Mouse (Mus musculus) limb, embryonic 14.5 days (tissue): ENCODE results near the gene Ppm1n. TPM values are rescaled to one million over a fixed set of nuclear protein-coding genes. Genes with fewer than 3 reads are reported as not detected.
A peak's percentile ranks its signal among the peaks of the same experiment; 100 is the strongest.

Experiments
- ATAC-seq: fragments of 200-750 bp; cut with Nextera tagmentation; 2 replicates; pipeline ENCODE4 v1.8.0; 2017; ENCODE audit warnings: low read depth, moderate number of reproducible peaks, moderate TSS enrichment; ENCODE audit not compliant: low FRiP score
- DNase-seq: peaks from one replicate; pipeline ENCODE4 v3.0.0-alpha.2; 2015; ENCODE audit warnings: low spot score
- H3K27ac ChIP-seq: fragments of 300-500 bp; sonication (generic); replicated peaks from 2 replicates; pipeline ENCODE4 v1.5.1; 2014; ENCODE audit warnings: low read depth, mild to moderate bottlenecking, low read length, moderate library complexity, mixed read lengths
- H3K27me3 ChIP-seq: fragments of 300-500 bp; sonication (generic); 2 replicates; pipeline ENCODE4 v1.6.1; 2014; ENCODE audit warnings: low read length, mixed read lengths; ENCODE audit not compliant: control insufficient read depth, insufficient read depth
- H3K36me3 ChIP-seq: fragments of 300-500 bp; sonication (generic); 2 replicates; pipeline ENCODE4 v1.6.1; 2014; ENCODE audit warnings: mild to moderate bottlenecking, low read length, moderate library complexity, mixed read lengths; ENCODE audit not compliant: control insufficient read depth, insufficient read depth
- H3K4me1 ChIP-seq: fragments of 300-500 bp; sonication (generic); 2 replicates; pipeline ENCODE4 v1.6.1; 2014; ENCODE audit warnings: antibody characterized with exemption, low read length, mixed read lengths; ENCODE audit not compliant: control insufficient read depth, insufficient read depth
- H3K4me2 ChIP-seq: fragments of 300-500 bp; sonication (generic); replicated peaks from 2 replicates; pipeline ENCODE4 v1.6.1; 2014; ENCODE audit warnings: low read depth, mild to moderate bottlenecking, low read length, moderate library complexity; ENCODE audit not compliant: severe bottlenecking
- H3K4me3 ChIP-seq: fragments of 300-500 bp; sonication (generic); replicated peaks from 2 replicates; pipeline ENCODE4 v1.5.1; 2014; ENCODE audit warnings: low read length
- H3K9ac ChIP-seq: fragments of 300-500 bp; sonication (generic); 2 replicates; pipeline ENCODE4 v1.6.1; 2014; ENCODE audit warnings: mild to moderate bottlenecking, low read depth, low read length, moderate library complexity; ENCODE audit not compliant: severe bottlenecking
- H3K9me3 ChIP-seq: fragments of 300-500 bp; sonication (generic); 2 replicates; pipeline ENCODE4 v1.6.1; 2016; ENCODE audit warnings: low read length; ENCODE audit not compliant: control insufficient read depth
- POLR2A ChIP-seq: fragments of 200-500 bp; IDR thresholded peaks from 2 replicates; pipeline ENCODE4 v1.8.0; 2012; ENCODE audit warnings: inconsistent platforms, mild to moderate bottlenecking, moderate library complexity, borderline replicate concordance; ENCODE audit not compliant: insufficient read depth, insufficient read length; ENCODE audit errors: extremely low read depth
- WGBS: fragments of 180-500 bp; shearing (Covaris S2); extraction: QIAGEN DNeasy Blood & Tissue Kit; methylation state at CpG from one replicate; pipeline ENCODE4 v1.1.7; 2014; 5-methylcytosine and 5-hydroxymethylcytosine counted together
- polyA plus RNA-seq, 2 experiments: library from polyadenylated mRNA; depleted of rRNA in 1 of 2; stranded (reverse) in 1 of 2; unstranded in 1 of 2; fragments of >200 nt; fragmentation: Nextera tagmentation in 1 of 2; extraction: Ambion mirVana in 1 of 2; gene quantifications; 2 replicates each; pipeline versions ENCODE4 v1.2.1 to v1.2.3; 2012 to 2014

Gene Ppm1n
- polyA plus RNA-seq, 2 experiments: not detected

GRCm38 (mm10) chr7:19269721-19270441 lies 10.0 kb downstream of the Ppm1n start:
- Histone ChIP-seq H3K9ac (peak overlapping the region; percentile 77), H3K36me3 (peaks cover 19% of the 10 kb centered on the region), H3K27me3 (no peaks in the 10 kb centered on the region), H3K4me3 (peak overlapping the region; percentile 92), H3K27ac (peak overlapping the region; percentile 50), H3K4me2 (peak overlapping the region; percentile 97), H3K9me3 (no peaks in the 10 kb centered on the region), H3K4me1 (peaks cover 18% of the 10 kb centered on the region)
- 0% methylated on average over 16 of the region's 19 CpGs for WGBS
- no peak for TF ChIP-seq POLR2A
- ATAC-seq: no peak
- DNase-seq: peak; percentile 49

GRCm38 (mm10) chr7:19268993-19269681 lies 10.7 kb downstream of the Ppm1n start:
- DNase-seq (no peak), ATAC-seq (no peak)
- peaks cover 27% of the 10 kb centered on the region for H3K36me3 ChIP-seq
- no peak for TF ChIP-seq POLR2A
- no peaks in the 10 kb centered on the region for H3K27me3 ChIP-seq
- peak overlapping the region; percentile 92 for H3K4me3 ChIP-seq
- 21% methylated on average over 10 of the region's 10 CpGs for WGBS
- H3K4me1 ChIP-seq: peaks cover 18% of the 10 kb centered on the region
- peak overlapping the region; percentile 97 for H3K4me2 ChIP-seq
- H3K27ac ChIP-seq: peak overlapping the region; percentile 50
- H3K9ac ChIP-seq: peak overlapping the region; percentile 77
- H3K9me3 ChIP-seq: no peaks in the 10 kb centered on the region

GRCm38 (mm10) chr7:19267051-19267450 lies 12.8 kb downstream of the Ppm1n start:
- 61% methylated on average over 10 of the region's 10 CpGs for WGBS
- H3K27ac ChIP-seq: no peak overlapping the region
- DNase-seq (no peak), ATAC-seq (no peak)
- no peak overlapping the region for H3K4me3 ChIP-seq
- no peak for TF ChIP-seq POLR2A
- H3K9ac ChIP-seq: no peak overlapping the region
- H3K36me3 ChIP-seq: peaks cover 48% of the 10 kb centered on the region
- H3K9me3 ChIP-seq: no peaks in the 10 kb centered on the region
- peaks cover 18% of the 10 kb centered on the region for H3K4me1 ChIP-seq
- H3K27me3 ChIP-seq: no peaks in the 10 kb centered on the region
- H3K4me2 ChIP-seq: no peak overlapping the region

- Histone ChIP-seq H3K4me2 (no peak overlapping the region), H3K9me3 (no peaks in the 10 kb centered on the region), H3K9ac (no peak overlapping the region), H3K27ac (no peak overlapping the region), H3K27me3 (no peaks in the 10 kb centered on the region), H3K4me3 (no peak overlapping the region), H3K4me1 (peaks cover 18% of the 10 kb centered on the region), H3K36me3 (peaks cover 55% of the 10 kb centered on the region)
- ATAC-seq (no peak), DNase-seq (no peak)
- 76% methylated on average over 10 of the region's 10 CpGs for WGBS
- no peak for TF ChIP-seq POLR2A
Measured at GRCm38 (mm10) chr7:19265928-19266822, 13.7 kb downstream of the Ppm1n start.

GRCm38 (mm10) chr7:19265147-19265546 lies 14.7 kb downstream of the Ppm1n start:
- no peak for DNase-seq
- no peaks in the 10 kb centered on the region for H3K9me3 ChIP-seq
- 57% methylated on average over 7 of the region's 7 CpGs for WGBS
- H3K27ac ChIP-seq: no peak overlapping the region
- H3K9ac ChIP-seq: no peak overlapping the region
- TF ChIP-seq POLR2A: no peak
- H3K27me3 ChIP-seq: no peaks in the 10 kb centered on the region
- H3K4me1 ChIP-seq: peaks cover 13% of the 10 kb centered on the region
- peaks cover 65% of the 10 kb centered on the region for H3K36me3 ChIP-seq
- no peak for ATAC-seq
- no peak overlapping the region for H3K4me3 ChIP-seq
- no peak overlapping the region for H3K4me2 ChIP-seq
